Mouse (Mus musculus) hematopoietic stem cell, adult 5-6 weeks (primary cell): ENCODE measurements around the gene Ifna15. TPM values are rescaled to one million over a fixed set of nuclear protein-coding genes. Genes with fewer than 3 reads are reported as not detected.
"Not testable (repeated sequence)": the region's sequence is repeated elsewhere in the genome, so short reads cannot be mapped to it uniquely, and the experiment has no call there.

Experiments used
- ATAC-seq, 2 experiments: fragments of 125-278 bp in 1 of 2; replicated peaks in 1 of 2; 2 replicates each; pipeline ENCODE4 v1.8.0; 2016 to 2017; ENCODE audit warnings: inconsistent platforms in 2 of 2, mild to moderate bottlenecking in 2 of 2, moderate number of reproducible peaks in 2 of 2, low read depth in 1 of 2, moderate TSS enrichment in 1 of 2; ENCODE audit not compliant: low FRiP score in 2 of 2, poor library complexity in 2 of 2, severe bottlenecking in 2 of 2, insufficient read depth in 1 of 2, low TSS enrichment in 1 of 2
- total RNA-seq: library from RNA; stranded (forward); fragments of 172-1452, 232-1000 nt; gene quantifications from 2 replicates; pipeline ENCODE4 v1.2.3, GENCODE M21; 2017

The Ifna15 gene
- not detected in 2 replicates for total RNA-seq

GRCm38 (mm10) chr4:88558145-88558544, at the start of gene Ifna15:
Gene Ifna15, minus strand, starts transcription at chr4:88558245.
- ATAC-seq, result not testable (repeated sequence)

- no peak for ATAC-seq
These were observed 45.2 kb upstream of the Ifna15 start, which contains the start of gene Ifna12 for GRCm38 (mm10) chr4:88603276-88603675. Gene Ifna12, minus strand, starts transcription at chr4:88603376.

- no peak for ATAC-seq
These were observed 34.2 kb upstream of the Ifna15 start, which contains the start of gene Ifna9 for GRCm38 (mm10) chr4:88592285-88592684. Gene Ifna9, minus strand, starts transcription at chr4:88592385.

GRCm38 (mm10) chr4:88571698-88572097, 13.7 kb upstream of the Ifna15 start, which contains the start of gene Ifna14:
Gene Ifna14, minus strand, starts transcription at chr4:88571798.
- no peak for ATAC-seq

GRCm38 (mm10) chr4:88561791-88562190, 3.7 kb upstream of the Ifna15 start:
- ATAC-seq, result no peak

- ATAC-seq, result peak; percentile 99 to 100
These were observed 7.7 kb downstream of the Ifna15 start for GRCm38 (mm10) chr4:88550161-88550945.

GRCm38 (mm10) chr4:88547986-88548385, 10.1 kb downstream of the Ifna15 start:
- ATAC-seq, result no peak

- peak; percentile 89 to 97 for ATAC-seq
These were observed 14.3 kb downstream of the Ifna15 start for GRCm38 (mm10) chr4:88543649-88544234.

GRCm38 (mm10) chr4:88537328-88537727, 20.7 kb downstream of the Ifna15 start:
- ATAC-seq, result peak; percentile 93 to 94

GRCm38 (mm10) chr4:88536640-88537039, 21.4 kb downstream of the Ifna15 start:
- no peak for ATAC-seq

- peak in 1 of 2 experiments; percentile 22; a peak in 1 of 4 replicates for ATAC-seq
These were observed 22.3 kb downstream of the Ifna15 start for GRCm38 (mm10) chr4:88535742-88536141.

GRCm38 (mm10) chr4:88534903-88535302, 23.1 kb downstream of the Ifna15 start:
- ATAC-seq, result no peak

GRCm38 (mm10) chr4:88533499-88533898, 24.5 kb downstream of the Ifna15 start:
- no peak for ATAC-seq

GRCm38 (mm10) chr4:88530892-88531291, 27.2 kb downstream of the Ifna15 start:
- no peak for ATAC-seq

GRCm38 (mm10) chr4:88530271-88530670, 27.8 kb downstream of the Ifna15 start:
- no peak for ATAC-seq

- ATAC-seq, result no peak
These were observed 31.5 kb downstream of the Ifna15 start for GRCm38 (mm10) chr4:88526379-88527049.

- no peak for ATAC-seq
These were observed 32.7 kb downstream of the Ifna15 start for GRCm38 (mm10) chr4:88525393-88525792.

GRCm38 (mm10) chr4:88523241-88523640, 34.8 kb downstream of the Ifna15 start:
- peak; percentile 56 to 68; a peak in 3 of 4 replicates for ATAC-seq
